Mouse (Mus musculus) B cell, adult 2 months (primary cell): ENCODE measurements around the gene Gm49378.
A peak's percentile ranks its signal among the peaks of the same experiment; 100 is the strongest.

Experiments
- DNase-seq, 2 experiments: peaks; one replicate each; pipeline ENCODE4 v3.0.0; 2022

Gene Gm49378

GRCm38 (mm10) chr14:55637795-55638194 lies at the start of gene Gm49378:
Gene Gm49378 (minus strand): TSS chr14:55637895.
- DNase-seq = no peak

- no peak for DNase-seq
Observed at GRCm38 (mm10) chr14:55682118-55682493, 44.4 kb upstream of the Gm49378 start.

DNA sequence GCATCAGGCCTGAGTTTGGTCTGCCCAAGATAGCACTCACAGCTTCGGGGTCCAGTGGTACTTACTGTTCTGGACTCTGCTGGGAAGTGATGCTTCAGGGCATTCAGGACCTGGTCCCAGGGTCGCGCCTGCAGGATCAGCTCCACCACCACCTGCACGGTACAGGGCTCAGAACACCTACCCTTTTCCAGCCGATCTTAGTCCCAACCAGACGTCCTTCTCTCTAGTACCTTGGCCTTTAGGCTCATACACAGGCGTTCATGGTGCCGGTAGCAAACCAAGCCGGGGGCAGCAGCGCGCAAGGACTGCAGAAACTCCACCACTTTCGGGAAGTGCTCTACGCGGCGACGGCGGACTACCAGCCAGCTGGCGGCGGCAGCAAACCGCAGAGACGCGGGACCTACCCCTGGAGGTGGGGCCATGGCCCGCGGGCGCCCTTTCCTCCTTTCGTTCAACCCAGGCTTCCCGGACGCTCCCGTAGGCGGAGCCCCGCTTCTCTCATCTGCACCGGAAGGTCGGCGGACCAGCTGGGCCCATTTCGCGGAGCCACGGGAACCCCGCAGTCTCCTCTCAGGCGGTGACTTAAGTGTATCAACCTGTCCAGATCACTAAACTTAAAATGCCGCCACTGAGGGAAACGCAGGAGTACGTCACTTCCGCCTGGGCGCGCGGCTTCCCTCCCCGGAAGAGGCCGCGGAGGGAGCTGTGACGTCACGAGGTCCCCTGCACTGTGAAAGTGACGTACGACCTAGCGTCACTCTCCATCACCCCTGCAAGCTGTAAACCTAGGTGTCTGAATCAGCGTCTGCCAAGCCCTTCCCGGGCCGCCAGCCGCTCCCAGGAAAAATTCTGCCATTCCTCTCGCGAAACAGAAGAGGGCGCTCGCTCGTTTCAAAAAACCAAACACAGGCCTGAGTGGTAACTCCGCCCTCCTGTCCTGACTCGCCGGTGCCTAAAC lies 43.7 kb upstream of the Gm49378 start, which contains the start of gene Tinf2:
Gene Tinf2, minus strand, starts transcription at position 661 of the 958 bp plus-strand sequence.
- DNase-seq = peak; percentile 96 to 97

- DNase-seq = peak in 1 of 2 experiments; percentile 23
Observed at GRCm38 (mm10) chr14:55677615-55678014, 39.9 kb upstream of the Gm49378 start.

DNA sequence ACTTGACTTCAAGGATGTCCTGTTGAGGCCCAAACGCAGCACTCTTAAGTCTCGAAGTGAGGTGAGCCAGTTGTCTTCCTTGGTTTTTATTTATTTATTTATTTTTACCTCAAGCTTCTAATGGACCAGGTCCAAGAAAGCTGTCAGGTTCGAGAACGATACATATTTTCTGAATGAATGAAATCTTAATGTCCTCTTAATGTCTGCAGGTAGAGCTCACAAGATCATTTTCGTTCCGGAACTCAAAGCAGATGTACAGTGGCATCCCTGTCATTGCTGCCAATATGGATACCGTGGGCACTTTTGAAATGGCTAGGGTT lies 35.0 kb upstream of the Gm49378 start:
- DNase-seq = no peak

- peak; percentile 86 to 88 for DNase-seq
Observed at GRCm38 (mm10) chr14:55671833-55672740, 34.4 kb upstream of the Gm49378 start, which contains the start of the genes Gmpr2 and Nedd8. Gene Gmpr2 (plus strand): TSS chr14:55671941. Gene Nedd8 (minus strand): TSS chr14:55672124.

DNA sequence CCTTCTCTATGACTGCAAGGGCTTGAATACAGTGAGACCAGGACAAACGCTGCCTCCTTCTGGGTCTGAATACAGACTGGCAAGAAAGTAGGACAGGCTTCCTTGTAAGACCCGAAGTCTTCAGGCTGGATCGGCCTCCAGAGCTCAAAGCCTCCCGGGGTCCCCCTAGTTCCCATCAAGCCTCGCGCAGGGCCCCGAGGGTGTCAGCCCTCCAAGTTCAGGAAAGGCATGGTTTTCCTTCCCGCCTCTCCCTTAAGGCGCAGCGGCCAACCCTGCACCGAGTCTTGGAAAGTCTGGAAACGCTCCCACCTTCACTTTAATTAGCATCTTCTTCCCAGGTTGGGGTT lies 33.8 kb upstream of the Gm49378 start:
- DNase-seq = no peak

DNA sequence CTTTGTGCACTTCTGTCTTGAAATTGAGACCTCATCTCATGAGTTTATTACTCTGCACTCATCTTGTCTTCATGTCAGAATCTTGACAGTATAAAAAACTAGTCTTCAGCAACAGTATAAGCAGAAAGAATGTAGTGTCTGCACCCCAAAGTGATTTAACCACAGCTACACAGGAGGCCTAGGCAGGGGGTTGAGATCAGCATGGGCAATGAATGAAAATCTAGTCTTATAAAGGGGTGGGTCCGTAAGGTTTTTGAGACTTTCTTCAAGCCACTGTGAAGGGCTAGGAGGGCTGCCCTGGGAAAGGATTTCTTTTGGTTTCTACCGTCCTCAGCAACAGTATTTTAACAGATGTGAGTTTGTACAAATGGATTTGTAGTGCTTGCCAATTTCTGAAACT lies 22.9 kb upstream of the Gm49378 start:
- DNase-seq = no peak

DNA sequence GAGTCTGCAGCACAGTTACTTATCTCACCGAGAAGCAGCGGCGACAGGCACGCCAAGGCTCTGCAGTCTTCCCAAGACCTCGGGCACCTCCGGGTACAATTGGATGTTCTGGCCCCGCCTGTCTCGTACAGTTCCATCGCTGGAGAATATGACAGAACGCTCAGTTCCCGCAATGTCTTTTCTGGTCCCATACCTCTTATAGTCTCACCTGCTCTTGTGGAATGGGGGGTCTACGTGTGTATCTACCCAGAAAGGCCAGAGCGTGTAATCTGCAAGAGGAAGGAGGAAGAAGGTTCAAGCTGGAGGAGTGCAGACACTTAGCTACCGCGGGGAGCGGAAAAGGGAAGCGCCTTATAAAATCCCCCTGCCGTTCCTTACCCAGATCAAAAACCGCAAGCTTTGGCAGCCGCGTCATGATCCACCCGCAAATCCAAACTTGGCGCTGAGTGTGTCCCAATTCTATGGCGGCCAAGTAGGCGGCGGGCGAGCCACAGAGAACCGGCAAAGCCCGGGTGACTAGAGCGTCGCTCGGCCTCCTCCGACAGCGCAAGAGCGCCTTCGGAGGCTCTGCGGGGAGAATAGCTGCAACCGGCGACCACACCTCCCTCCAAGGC lies 22.4 kb upstream of the Gm49378 start, which contains the start of gene Mdp1:
Gene Mdp1, minus strand, starts transcription at position 549 of the 614 bp plus-strand sequence.
- DNase-seq = peak; percentile 79 to 80

DNA sequence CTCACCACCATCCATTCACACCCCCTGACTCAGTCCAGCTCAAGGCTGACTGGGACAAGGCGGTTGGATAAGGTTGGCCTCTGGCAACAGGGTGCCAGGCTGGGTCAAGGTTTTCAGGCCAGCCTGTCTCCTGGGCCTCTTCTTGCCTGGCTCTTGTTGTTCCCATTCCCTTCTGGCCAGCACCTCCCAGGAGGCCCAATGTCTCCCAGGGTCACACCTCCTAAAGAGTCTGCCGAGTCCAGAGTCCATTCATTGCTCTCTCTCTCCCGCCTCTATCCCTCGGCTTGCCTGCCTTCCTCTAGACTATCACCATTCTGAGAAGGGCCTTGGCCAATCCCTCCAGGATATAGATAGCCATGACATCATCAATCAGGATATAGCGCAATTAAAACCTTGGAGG lies 20.3 kb upstream of the Gm49378 start:
- no peak for DNase-seq

GRCm38 (mm10) chr14:55656935-55657334 lies 19.2 kb upstream of the Gm49378 start:
- no peak for DNase-seq

DNA sequence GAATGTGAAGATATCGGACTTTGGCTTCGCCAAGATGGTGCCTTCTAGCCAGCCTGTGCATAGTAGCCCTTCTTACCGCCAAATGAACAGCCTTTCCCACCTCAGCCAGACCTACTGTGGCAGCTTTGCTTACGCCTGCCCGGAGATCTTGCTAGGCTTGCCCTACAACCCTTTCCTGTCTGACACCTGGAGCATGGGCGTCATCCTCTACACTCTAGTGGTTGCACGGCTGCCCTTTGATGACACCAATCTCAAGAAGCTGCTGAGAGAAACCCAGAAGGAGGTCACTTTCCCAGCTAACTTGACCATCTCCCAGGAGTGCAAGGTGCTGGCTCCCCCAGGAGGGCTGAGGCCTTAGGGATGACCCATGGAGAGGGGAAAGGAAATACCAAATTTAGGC lies 13.8 kb upstream of the Gm49378 start:
- no peak for DNase-seq

GRCm38 (mm10) chr14:55649884-55650283 lies 12.2 kb upstream of the Gm49378 start, which contains the start of gene Tssk4:
Gene Tssk4 (plus strand): TSS chr14:55650184.
- DNase-seq = no peak

GRCm38 (mm10) chr14:55644261-55644888 lies 6.7 kb upstream of the Gm49378 start:
- peak; percentile 35 to 36 for DNase-seq

DNA sequence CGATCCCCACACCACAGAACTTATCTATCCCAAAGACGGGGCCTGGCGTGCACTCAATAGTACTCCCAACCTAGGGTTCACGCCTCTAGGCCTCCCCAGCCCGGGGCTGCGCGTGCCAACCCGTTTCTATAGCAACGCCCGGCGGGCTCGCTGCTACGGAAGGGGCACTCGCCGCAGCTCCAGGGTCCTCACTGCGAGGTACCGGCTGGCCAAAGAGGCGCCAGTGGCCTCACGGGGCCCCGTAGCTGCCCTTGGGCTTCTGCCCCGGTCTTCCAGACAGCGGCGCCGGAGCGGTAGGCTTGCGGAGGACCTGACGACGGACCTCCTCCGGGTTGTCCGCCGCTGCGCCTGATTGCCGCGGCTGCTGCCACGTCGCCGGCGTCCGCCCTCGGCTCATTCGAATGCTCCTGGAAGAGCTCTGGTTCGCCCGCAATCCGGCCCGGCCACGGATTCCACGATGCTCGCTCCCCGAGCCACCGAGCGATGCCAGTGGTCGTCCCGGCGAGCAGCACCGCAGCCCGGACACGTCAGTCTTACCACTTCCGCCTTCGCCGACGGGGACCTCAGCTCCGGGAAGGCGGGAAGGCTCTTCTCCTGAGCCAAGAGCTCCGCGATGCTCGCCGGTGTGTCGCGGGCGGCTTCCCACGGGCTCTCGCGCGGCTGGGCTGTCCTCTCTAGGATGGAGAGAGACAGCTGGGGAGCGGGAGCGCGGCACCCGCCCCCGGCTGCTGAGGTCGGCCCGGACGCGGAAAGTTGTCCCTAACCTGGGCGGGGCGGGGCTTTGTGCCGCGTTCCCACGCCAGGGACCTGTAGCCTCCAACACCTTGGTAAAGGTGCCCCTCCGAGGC lies 5.6 kb upstream of the Gm49378 start, which contains the start of gene Tm9sf1:
Gene Tm9sf1, minus strand, starts transcription at position 747 of the 848 bp plus-strand sequence.
- DNase-seq = peak; percentile 84 to 89

DNA sequence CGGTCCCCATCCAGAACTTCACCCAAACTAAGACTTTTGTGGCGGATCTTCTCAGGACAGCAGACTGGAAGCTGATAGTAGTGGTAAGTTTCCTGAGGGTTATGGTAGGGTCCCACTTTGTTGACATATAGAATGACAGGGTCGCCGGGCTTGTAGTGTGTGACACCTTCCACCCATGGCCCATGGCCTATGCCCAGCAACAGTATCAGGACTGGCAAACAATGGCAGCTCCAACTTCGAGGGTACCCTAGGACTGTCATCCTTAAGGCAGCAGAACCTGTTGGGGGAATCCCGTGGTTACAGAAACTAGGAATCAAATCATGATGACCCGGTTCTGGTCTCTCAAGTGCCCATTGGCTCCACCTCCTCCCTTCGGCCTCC lies 5.0 kb upstream of the Gm49378 start:
- DNase-seq = no peak

GRCm38 (mm10) chr14:55641291-55641690 lies 3.6 kb upstream of the Gm49378 start:
- DNase-seq = no peak

GRCm38 (mm10) chr14:55640816-55641215 lies 3.1 kb upstream of the Gm49378 start:
- no peak for DNase-seq

DNA sequence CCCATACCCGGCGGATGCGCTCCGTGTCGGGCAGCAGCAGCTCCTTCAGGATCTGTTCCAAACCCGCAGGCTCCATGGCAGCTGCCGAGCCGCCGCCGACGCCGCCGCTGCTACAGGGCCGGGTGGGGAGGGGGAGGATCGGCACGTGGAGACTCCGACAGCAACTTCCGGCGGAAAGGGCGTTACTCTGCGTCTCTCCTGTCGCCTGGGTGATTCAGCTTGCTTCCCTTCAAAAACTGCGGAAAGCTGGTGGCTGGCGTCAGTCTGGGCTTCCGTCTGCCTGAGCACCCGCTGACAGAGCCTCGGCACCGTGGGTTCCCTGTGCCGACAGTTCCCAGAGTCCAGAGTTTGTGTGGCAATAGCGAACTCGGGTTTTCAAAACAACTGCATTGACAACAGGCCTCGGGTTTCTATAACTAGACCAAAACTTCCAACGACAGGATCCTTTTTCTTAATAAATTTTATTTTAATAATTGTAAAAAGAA lies 2.1 kb downstream of the Gm49378 start, which contains the start of gene Ipo4:
Gene Ipo4, minus strand, starts transcription at position 435 of the 485 bp plus-strand sequence.
- DNase-seq = peak; percentile 82

DNA sequence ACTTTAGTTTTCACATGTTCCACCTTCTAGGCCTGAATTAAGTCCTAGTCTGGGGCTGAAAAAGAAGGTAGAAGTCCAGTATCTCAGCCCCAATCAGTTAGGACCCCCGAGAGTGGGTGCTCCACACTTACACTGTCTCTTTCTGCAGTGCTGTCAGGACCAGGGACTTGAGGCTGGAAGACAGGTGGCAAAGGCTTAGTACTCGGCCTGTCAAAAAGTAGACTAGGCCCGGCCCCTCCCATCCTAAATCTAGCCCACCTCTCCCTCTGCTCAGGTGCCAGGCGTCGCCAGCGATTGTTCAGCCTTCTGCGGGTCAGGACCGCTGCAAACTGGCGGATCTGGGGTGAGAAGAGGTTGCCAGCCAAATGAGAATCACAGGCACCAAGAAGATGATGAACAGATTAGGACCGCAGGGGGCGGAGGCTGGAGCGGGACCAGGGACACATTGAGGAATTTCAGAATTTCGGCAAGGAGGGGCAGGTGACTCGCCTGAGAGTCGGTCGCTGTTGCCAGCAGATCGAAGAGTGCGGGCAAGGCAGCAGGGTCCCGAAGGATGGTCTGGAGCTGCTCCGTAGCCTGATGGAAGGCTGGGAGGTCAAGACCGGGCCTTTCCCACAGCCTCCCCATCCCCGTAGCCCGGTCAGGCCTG lies 2.7 kb downstream of the Gm49378 start:
- DNase-seq = no peak
